21 mouse cellular contexts compared by ENCODE assay signal in genomic region chr15:100772685-100773084, GRCm38 (mm10). TPM values are rescaled to one million over a fixed set of nuclear protein-coding genes. Genes with fewer than 3 reads are reported as not detected.
DNase-seq lines count a peak whose midpoint lies in the region; ATAC-seq and TF ChIP-seq lines count a peak whose summit lies in the region.
"Had no signal": no experiment of that assay in that cellular context is flagged by ENCODE, and none has a peak within 500 bp of the region (broad histone marks: within the 10 kb centered on the region; RNA-seq: fewer than 3 reads in every experiment).

No protein-coding gene starts in this region.

- H3K4me3 ChIP-seq in kidney, postnatal 0 days (replicated peaks; ENCODE audit: low read depth, low read length), result no peak overlapping the region
- no peak overlapping the region for H3K4me3 ChIP-seq in midbrain, postnatal 0 days (ENCODE audit: low read depth, low read length)
- no peak overlapping the region for H3K4me3 ChIP-seq in midbrain, embryonic 11.5 days (ENCODE audit: low read depth, low read length)
- H3K4me3 ChIP-seq: gastrocnemius, adult 2 months; heart, embryonic 13.5 days; hindbrain, embryonic 13.5 days; limb, embryonic 13.5 days; midbrain, embryonic 12.5 days; neural tube, embryonic 12.5 days had no signal

- H3K36me3 ChIP-seq in kidney, postnatal 0 days (ENCODE audit: insufficient read depth, low read length), result no peaks in the 10 kb centered on the region
- H3K36me3 ChIP-seq in midbrain, postnatal 0 days (ENCODE audit: insufficient read depth, low read length), result peaks cover 14% of the 10 kb centered on the region
- no peaks in the 10 kb centered on the region for H3K36me3 ChIP-seq in midbrain, embryonic 11.5 days (ENCODE audit: control insufficient read depth, insufficient read depth, low read length)
- H3K36me3 ChIP-seq: heart, embryonic 13.5 days; limb, embryonic 13.5 days had no signal

- no peak overlapping the region for H3K9ac ChIP-seq in kidney, postnatal 0 days (ENCODE audit: low read depth, low read length)
- H3K9ac ChIP-seq in midbrain, postnatal 0 days (replicated peaks; ENCODE audit: low read length, poor library complexity, severe bottlenecking), result no peak overlapping the region
- H3K9ac ChIP-seq in midbrain, embryonic 11.5 days (ENCODE audit: low read length), result no peak overlapping the region
- H3K9ac ChIP-seq: heart, embryonic 13.5 days; hindbrain, embryonic 13.5 days; limb, embryonic 13.5 days; midbrain, embryonic 12.5 days; neural tube, embryonic 12.5 days had no signal

- WGBS in kidney, postnatal 0 days, result 94% methylated on average over 4 of the region's 4 CpGs
- WGBS in midbrain, postnatal 0 days, result 91% methylated on average over 4 of the region's 4 CpGs
- 94% methylated on average over 4 of the region's 4 CpGs for WGBS in midbrain, embryonic 11.5 days

- TF ChIP-seq CTCF in kidney, postnatal 0 days (IDR thresholded peaks at IDR 0.05; ENCODE audit: low read depth), result peak; percentile 22; the same call in 1 of the 2 replicates
- peak; percentile 42; the same call in 1 of the 2 replicates for TF ChIP-seq CTCF in midbrain, postnatal 0 days (IDR thresholded peaks at IDR 0.05)

- no peak for DNase-seq in kidney, postnatal 0 days (ENCODE audit: low spot score)
- DNase-seq in kidney, postnatal 25 days, result no peak
- no peak for DNase-seq in midbrain, postnatal 0 days (ENCODE audit: low spot score)
- DNase-seq in midbrain, embryonic 11.5 days (ENCODE audit: low spot score, missing footprints), result no peak
- peak; percentile 48 for DNase-seq in R1 (ENCODE audit: low read depth, low spot score)
- no peak for DNase-seq in cerebellum, adult 11 months
- DNase-seq: adrenal gland, postnatal 14 days; cerebellum, adult 11-12 months; embryo, embryonic 11 days; gastrocnemius, adult 2 months; kidney, adult 11 months; kidney, postnatal 4 days; lung, postnatal 4 days; right cerebral cortex, postnatal 4 days had no signal

- H3K9me3 ChIP-seq in kidney, postnatal 0 days (replicated peaks; ENCODE audit: low read length), result no peaks in the 10 kb centered on the region
- H3K9me3 ChIP-seq in midbrain, postnatal 0 days (ENCODE audit: low read length), result no peaks in the 10 kb centered on the region
- H3K9me3 ChIP-seq in midbrain, embryonic 11.5 days (ENCODE audit: control insufficient read depth, low read length), result no peaks in the 10 kb centered on the region
- H3K9me3 ChIP-seq: hindbrain, embryonic 13.5 days; limb, embryonic 13.5 days; midbrain, embryonic 12.5 days; neural tube, embryonic 12.5 days had no signal

- ATAC-seq in kidney, postnatal 0 days (replicated peaks; ENCODE audit: low FRiP score, low read depth), result no peak
- ATAC-seq in midbrain, postnatal 0 days (ENCODE audit: low FRiP score), result no peak
- no peak for ATAC-seq in midbrain, embryonic 11.5 days (ENCODE audit: low FRiP score)
- ATAC-seq in erythroid progenitor cell, adult 5-6 weeks (replicated peaks; ENCODE audit: low FRiP score, poor library complexity, severe bottlenecking), result no peak
- ATAC-seq: activated CD4-positive, CD25-positive, alpha-beta regulatory T cell, adult 4 months had no signal

- H3K4me1 ChIP-seq in kidney, postnatal 0 days (replicated peaks; ENCODE audit: insufficient read depth, low read length), result no peaks in the 10 kb centered on the region
- H3K4me1 ChIP-seq in midbrain, postnatal 0 days (ENCODE audit: insufficient read depth, low read length), result no peaks in the 10 kb centered on the region
- no peaks in the 10 kb centered on the region for H3K4me1 ChIP-seq in midbrain, embryonic 11.5 days (ENCODE audit: control insufficient read depth, insufficient read depth, low read length)

- H3K4me2 ChIP-seq in kidney, postnatal 0 days (ENCODE audit: low read length), result no peak overlapping the region
- no peak overlapping the region for H3K4me2 ChIP-seq in midbrain, postnatal 0 days (ENCODE audit: low read depth, low read length, poor library complexity, severe bottlenecking)
- H3K4me2 ChIP-seq in midbrain, embryonic 11.5 days, result no peak overlapping the region
- H3K4me2 ChIP-seq: heart, embryonic 13.5 days; hindbrain, embryonic 13.5 days; limb, embryonic 13.5 days; midbrain, embryonic 12.5 days; neural tube, embryonic 12.5 days had no signal

- no peak overlapping the region for H3K27ac ChIP-seq in kidney, postnatal 0 days
- H3K27ac ChIP-seq in midbrain, postnatal 0 days (ENCODE audit: low read depth, low read length), result no peak overlapping the region
- no peak overlapping the region for H3K27ac ChIP-seq in midbrain, embryonic 11.5 days (ENCODE audit: low read depth, low read length)
- H3K27ac ChIP-seq: gastrocnemius, adult 2 months; heart, embryonic 13.5 days; hindbrain, embryonic 13.5 days; limb, embryonic 13.5 days; midbrain, embryonic 12.5 days; neural tube, embryonic 12.5 days had no signal

- no peaks in the 10 kb centered on the region for H3K27me3 ChIP-seq in kidney, postnatal 0 days (ENCODE audit: insufficient read depth, low read length)
- H3K27me3 ChIP-seq in midbrain, postnatal 0 days (ENCODE audit: insufficient read depth, low read length), result no peaks in the 10 kb centered on the region
- no peaks in the 10 kb centered on the region for H3K27me3 ChIP-seq in midbrain, embryonic 11.5 days (ENCODE audit: control insufficient read depth, insufficient read depth, low read length)
- H3K27me3 ChIP-seq: hindbrain, embryonic 13.5 days; midbrain, embryonic 12.5 days; neural tube, embryonic 12.5 days had no signal

RNA-seq across cellular contexts. Expression of gene Slc4a8, which starts 11.1 kb away (rescaled TPM):
- polyA plus RNA-seq in kidney, postnatal 0 days (2015; fragmentation: Nextera tagmentation; extraction: Ambion mirVana), result 7.5 and 9.5 TPM in 2 replicates
- 31.2 and 31.8 TPM in 2 replicates for total RNA-seq in midbrain, postnatal 0 days (2014; rRNA removed)
- polyA plus RNA-seq in midbrain, postnatal 0 days (2015; fragmentation: Nextera tagmentation; extraction: Ambion mirVana), result 31.0 and 37.3 TPM in 2 replicates
- 7.1 and 9.2 TPM in 2 replicates for polyA plus RNA-seq in midbrain, embryonic 11.5 days (2014; fragmentation: Nextera tagmentation; extraction: Ambion mirVana)
- total RNA-seq in erythroid progenitor cell, adult 5-6 weeks (2015; ENCODE audit: low replicate concordance), result 2.1 TPM in 1 of 2 replicates, not detected in the other
- total RNA-seq in erythroid progenitor cell, adult 5-6 weeks (2017; ENCODE audit: low replicate concordance), result 0.13 and 0.83 TPM in 2 replicates

RNA-seq across cellular contexts. Expression of gene Galnt6, which starts 43.5 kb away (rescaled TPM):
- 1.2 and 1.3 TPM in 2 replicates for polyA plus RNA-seq in kidney, postnatal 0 days (2015; fragmentation: Nextera tagmentation; extraction: Ambion mirVana)
- 0.16 and 0.71 TPM in 2 replicates for total RNA-seq in midbrain, postnatal 0 days (2014; rRNA removed)
- 0.20 and 0.22 TPM in 2 replicates for polyA plus RNA-seq in midbrain, postnatal 0 days (2015; fragmentation: Nextera tagmentation; extraction: Ambion mirVana)
- polyA plus RNA-seq in midbrain, embryonic 11.5 days (2014; fragmentation: Nextera tagmentation; extraction: Ambion mirVana), result 0.04 TPM in 1 of 2 replicates, not detected in the other
- 1.3 and 3.6 TPM in 2 replicates for total RNA-seq in erythroid progenitor cell, adult 5-6 weeks (2015; ENCODE audit: low replicate concordance)
- total RNA-seq in erythroid progenitor cell, adult 5-6 weeks (2017; ENCODE audit: low replicate concordance), result 4.4 and 5.4 TPM in 2 replicates
